Mouse (Mus musculus): ENCODE data around the gene Efs. TPM values are rescaled to one million over a fixed set of nuclear protein-coding genes. Genes with fewer than 3 reads are reported as not detected.

The Efs gene
- polyA plus RNA-seq (2015; fragmentation: Illumina TruSeq; extraction: RNeasy Lipid Tissue Mini Kit (QIAGEN cat#74804); ENCODE audit: insufficient read depth, low read depth, low replicate concordance), result 2.7 TPM

DNA sequence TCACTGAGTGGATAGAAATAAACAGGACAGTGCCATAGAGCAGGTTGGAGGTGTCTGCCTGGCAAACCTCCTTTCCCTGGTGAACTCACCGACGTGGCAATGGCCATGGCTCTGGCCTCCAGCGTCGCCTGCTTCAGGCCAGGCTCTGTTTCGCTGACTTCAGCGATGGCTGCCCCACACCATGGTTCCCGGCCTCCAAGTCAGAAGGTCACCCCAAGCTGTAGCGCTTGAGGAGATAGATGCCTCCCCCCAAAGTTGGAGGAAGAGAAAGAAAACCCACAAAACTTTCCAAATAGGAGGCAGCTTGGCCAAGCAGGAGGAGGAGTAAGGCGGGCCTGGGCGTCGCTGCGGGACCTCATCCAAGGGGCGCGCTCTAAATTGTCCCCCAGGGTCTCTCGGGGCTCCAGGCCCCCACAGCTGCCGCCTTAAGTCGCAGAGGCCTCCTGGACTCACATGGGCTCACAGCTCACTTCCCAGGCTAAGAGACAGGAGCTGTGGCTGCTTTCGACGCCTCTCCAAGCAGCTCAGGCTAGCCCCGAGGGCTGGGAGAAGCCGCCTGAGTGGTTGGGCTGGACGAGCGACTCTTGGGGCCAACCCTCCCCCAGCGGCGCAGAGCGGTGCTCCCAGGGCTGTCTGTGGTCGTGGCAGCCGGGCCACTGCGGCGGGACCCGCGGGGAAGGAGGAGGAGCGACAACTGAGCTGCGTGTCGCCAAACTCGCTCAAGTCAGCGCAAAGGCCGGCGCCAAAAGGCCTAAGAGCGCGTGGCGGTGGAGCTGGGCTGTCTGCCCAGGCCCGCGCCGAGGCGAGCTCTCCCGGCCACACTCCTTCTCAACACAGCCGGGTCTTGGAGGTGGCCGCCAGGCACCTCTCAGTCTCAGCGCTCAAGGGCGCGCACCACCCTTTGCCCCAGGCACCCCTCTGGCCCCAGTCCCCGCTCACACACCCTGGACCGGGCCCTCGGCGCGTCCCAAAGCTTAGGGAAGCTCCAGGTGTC, at the start of gene Efs:
Efs (minus strand) TSS at position 778 of the 994 bp plus-strand sequence.

DNA sequence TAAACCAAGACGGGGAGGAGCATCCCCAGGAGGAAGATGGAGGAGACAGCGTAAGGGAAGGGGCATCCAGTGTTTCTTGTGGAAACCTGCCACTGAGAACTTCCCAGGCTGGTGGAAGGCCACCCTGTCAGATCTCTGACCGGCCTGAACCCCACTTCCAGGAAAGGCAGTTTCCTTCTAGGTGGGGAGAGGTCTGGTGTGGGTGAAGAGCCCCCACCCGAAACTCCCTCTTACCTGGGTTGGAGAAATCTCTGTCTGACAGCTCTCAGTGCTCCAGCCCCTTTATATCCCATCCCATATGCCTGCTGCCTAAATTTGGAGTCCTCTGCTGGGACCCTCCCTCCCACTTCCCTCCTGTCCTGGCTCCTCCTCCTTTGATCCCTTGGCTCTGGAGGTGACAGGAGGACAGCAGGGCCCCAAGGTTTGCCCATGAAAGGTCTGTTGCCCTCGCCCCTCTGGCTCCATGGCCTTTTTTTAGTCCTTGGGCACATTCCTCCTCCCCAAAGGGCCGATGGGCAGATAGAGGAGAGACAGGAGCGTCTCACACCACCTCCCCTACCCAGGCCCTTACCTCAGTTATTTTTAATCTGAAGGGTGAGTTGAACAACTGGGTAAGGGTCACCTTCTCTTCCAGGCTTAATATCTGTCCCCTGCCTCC, 40.5 kb upstream of the Efs start, which contains the start of gene Myh6:
Myh6 (minus strand) TSS at position 608 of the 658 bp plus-strand sequence.

DNA sequence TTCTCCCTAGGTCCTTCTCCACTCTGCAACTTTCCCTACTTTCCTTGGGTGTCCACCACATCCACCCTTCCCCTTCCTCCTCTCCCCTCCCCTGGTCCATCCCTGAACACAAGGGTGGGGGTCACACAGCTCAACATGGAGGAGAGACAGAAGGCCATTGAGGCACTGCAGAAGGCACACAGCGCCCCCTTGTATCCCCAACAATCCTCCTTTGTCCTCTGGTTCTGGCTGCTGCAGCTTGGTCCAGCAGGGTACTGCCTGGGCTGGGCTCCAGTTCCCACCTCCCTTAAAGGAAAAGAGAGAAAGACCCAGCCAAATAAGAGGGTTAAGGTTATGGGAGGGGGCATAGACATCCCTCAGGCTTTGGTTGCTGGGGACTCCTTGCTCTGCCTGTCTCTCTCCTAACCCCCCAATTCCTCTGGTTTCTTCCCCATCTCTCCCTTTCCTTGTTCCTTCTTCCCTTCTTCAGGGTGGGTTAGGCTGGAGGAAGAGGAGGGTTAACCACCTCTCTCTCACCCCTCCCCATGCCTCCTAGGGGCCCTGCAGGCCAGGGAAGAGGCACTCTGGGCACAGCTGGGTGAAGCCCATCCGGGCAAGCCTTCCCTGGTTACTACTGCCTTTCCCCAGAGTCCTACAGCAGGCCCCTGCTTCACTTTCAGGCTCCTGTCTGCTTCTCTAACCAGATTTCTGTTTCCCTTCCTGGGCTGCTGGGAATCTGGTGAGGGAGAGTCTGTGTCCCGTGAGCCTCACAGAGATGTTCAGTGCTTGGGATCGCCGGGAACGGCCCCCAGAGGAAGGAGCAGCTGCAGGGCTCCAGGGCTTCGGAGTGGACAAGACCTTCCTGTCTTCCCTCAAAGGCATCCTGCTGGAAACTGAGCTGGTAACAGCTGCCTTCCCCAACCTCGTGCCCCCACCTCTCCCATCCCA, 10.2 kb upstream of the Efs start, which contains the start of gene Cmtm5:
Cmtm5 (plus strand) TSS at position 358 of the 927 bp plus-strand sequence.

DNA sequence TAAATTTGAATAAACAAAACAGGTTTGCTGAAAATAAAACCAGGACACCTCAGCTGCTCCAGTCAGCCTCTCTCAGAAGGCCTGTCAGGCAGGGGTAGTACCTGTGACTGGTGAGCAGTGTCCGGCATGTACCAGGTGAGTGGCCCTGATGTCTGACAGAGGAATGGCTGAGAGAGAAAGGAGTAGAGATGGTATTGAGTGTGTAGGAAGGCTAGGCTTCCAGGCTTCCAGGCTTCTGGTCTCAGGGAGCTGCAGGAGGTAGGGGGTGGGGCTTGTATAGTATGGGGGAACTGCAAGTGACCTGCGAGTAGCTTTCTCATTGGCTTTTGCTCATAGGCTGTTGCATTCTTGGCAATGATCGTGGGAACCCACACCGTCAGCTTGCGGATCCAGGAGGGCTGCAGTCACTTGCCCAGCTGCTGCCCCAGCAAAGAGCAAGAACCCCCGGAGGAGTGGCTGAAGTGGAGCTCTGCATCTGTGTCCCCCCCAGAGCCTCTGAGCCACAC, 6.8 kb upstream of the Efs start, which contains the start of gene Il25:
Il25 (plus strand) TSS at position 51 of the 506 bp plus-strand sequence.

DNA sequence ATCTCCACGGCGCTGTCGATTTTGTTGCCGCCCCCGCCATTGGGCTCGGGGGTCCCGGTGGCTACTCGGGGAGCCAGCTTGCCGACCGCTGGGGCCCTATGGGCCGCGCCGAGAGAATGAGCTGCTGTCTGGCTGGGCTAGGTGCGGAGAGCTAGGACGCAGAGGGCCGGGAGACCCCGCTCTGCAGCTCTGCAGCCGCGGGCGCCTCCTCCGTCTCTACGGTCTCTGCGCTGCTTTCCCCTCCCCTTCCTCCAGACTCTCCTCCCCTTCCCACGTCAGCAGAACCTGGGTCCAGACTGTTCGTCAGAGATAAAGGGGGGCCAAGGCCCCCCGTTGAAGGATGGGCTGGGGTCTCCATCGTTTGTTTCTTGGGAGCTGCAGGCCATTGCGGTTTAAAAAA, 13.0 kb downstream of the Efs start, which contains the start of gene Slc22a17:
Slc22a17 (minus strand) TSS at position 247 of the 400 bp plus-strand sequence.

DNA sequence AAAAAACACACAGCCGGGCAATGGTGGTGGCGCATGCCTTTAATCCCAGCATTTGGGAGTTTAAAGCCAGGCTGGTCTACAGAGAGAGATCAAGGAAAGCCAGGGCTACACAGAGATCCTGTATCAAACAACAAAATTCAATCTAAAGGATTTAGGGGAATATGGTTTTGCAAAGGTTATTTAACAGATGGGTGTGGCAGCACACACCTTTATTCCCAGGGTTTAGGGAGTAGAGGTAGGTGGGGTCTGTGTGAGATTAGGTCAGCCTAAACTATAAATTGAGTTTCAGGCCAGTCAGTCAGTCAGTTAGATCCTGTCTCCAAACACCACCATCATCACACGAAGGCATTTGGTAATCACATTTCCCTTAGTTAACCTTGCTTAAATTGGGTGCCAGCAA, 33.7 kb downstream of the Efs start, which contains the start of gene Pabpn1:
Pabpn1 (plus strand) TSS at position 301 of the 400 bp plus-strand sequence.

DNA sequence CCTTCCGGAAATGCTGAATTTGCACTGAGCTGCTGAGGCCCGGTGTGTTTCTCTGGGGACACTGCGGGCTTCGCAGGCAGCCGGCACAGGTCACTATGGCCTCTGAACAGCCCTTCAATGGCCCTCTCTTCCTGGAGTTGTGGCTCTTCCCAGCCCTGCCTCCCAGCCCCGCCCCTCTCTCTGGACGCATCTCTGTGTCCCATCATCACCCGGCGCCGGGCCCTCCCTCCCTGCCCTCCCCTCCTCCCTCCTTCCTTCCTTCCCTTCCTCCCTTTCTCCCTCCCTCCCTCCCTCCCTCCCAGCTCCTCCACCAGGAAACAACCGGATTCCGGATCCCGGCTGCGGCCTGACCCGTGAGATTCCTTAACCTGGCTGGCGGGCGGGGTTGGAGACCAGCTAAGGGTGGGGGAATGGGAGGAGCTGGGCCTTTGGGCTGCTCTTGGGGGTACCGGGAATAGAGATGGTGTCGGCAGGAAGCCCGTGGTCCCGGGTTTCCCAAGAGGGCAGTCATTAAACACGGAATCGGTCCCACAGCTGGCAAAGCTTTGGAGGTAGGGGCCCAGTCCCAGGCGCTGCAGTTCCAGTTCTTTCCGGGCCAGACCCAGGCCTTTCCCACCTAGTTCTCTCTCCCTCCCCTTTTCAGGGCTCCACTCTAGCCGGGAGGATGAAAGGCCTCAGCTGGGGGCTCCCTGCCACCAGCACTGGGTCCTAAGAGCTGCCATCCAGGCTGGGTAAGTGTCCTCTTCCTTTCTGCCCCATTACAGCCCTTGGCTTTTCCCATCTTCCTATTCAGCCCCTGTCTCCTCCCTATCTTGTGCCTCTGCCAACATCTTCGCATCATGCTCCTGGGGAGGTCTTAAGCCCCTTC, 42.5 kb downstream of the Efs start, which contains the start of the genes Bcl2l2 and Gm20521:
Bcl2l2 (plus strand) TSS at position 224 of the 868 bp plus-strand sequence.
Gm20521 (plus strand) TSS at position 288 of the 868 bp plus-strand sequence.

DNA sequence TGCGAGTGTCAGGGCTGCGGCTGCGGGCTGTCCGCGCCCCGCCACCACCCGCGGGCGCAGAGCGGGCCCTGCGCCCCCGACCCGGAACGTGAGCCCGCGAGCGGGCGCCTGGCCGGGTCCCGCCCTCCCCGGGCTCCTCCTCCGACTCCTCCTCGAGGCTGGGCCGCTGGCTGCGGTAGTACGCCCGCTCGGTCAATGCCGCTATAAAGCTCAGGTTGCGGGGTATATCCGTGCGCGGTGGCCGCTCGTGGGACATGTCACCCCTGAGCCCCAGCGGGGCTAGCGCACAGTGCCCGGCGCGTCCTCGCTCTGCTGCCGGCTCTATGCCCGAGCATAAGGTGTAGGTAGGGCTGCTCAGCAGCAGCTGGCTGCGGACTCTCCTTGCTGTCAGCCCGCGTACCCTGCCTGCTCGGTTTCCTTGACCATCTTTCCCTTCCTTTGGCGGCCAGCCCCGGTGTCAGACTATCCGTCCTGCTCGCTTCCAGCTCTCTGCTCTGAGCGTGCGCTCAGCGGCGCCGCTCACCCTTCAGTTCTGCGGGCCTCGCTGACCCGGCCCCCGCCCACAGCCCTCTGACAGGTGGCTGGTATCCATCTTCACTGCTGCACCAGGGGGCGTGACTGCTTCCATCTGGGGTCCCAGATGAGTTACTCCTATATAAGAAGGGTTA, 48.7 kb downstream of the Efs start, which contains the start of gene Ppp1r3e:
Ppp1r3e (minus strand) TSS at position 503 of the 668 bp plus-strand sequence.

DNA sequence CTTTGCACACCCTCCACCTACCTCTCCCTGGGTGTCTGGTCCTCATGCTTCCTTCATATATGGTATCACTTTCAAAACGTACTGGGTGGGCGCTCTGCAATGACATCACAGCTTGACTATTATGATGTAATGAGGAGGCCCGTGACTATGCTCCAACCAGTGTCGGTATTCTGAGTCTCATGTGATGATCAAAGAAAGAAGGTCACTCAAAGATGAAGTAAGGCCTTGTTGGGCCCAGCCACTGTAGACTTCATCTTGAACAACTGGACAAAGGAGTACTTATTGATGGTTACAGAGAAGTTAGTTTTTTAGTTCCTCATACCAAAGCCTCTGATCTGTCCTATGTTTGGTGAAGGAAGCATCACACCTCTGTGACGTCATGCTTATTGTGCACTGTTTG, 55.1 kb downstream of the Efs start, which contains the start of gene Homez:
Homez (minus strand) TSS at position 101 of the 400 bp plus-strand sequence.

Other genes starting within 250 kb of the Efs start
- gene 1700123O20Rik, start 239.9 kb downstream of the Efs start, polyA plus RNA-seq (2015; fragmentation: Illumina TruSeq; extraction: RNeasy Lipid Tissue Mini Kit (QIAGEN cat#74804); ENCODE audit: insufficient read depth, low read depth, low replicate concordance), result 8.7 TPM
- gene Acin1, start 239.2 kb downstream of the Efs start, polyA plus RNA-seq (2015; fragmentation: Illumina TruSeq; extraction: RNeasy Lipid Tissue Mini Kit (QIAGEN cat#74804); ENCODE audit: insufficient read depth, low read depth, low replicate concordance), result 44.3 TPM
- gene Gm29776, start 227.3 kb downstream of the Efs start, polyA plus RNA-seq (2015; fragmentation: Illumina TruSeq; extraction: RNeasy Lipid Tissue Mini Kit (QIAGEN cat#74804); ENCODE audit: insufficient read depth, low read depth, low replicate concordance), result not detected
- gene Cebpe, start 214.0 kb downstream of the Efs start, polyA plus RNA-seq (2015; fragmentation: Illumina TruSeq; extraction: RNeasy Lipid Tissue Mini Kit (QIAGEN cat#74804); ENCODE audit: insufficient read depth, low read depth, low replicate concordance), result not detected
- 30.4 TPM for gene Slc7a8, start 144.2 kb downstream of the Efs start, polyA plus RNA-seq (2015; fragmentation: Illumina TruSeq; extraction: RNeasy Lipid Tissue Mini Kit (QIAGEN cat#74804); ENCODE audit: insufficient read depth, low read depth, low replicate concordance)
- not detected for gene Rnf212b, start 112.0 kb downstream of the Efs start, polyA plus RNA-seq (2015; fragmentation: Illumina TruSeq; extraction: RNeasy Lipid Tissue Mini Kit (QIAGEN cat#74804); ENCODE audit: insufficient read depth, low read depth, low replicate concordance)
- gene Homez, start 55.2 kb downstream of the Efs start, polyA plus RNA-seq (2015; fragmentation: Illumina TruSeq; extraction: RNeasy Lipid Tissue Mini Kit (QIAGEN cat#74804); ENCODE audit: insufficient read depth, low read depth, low replicate concordance), result 2.0 TPM
- gene Ppp1r3e, start 48.6 kb downstream of the Efs start, polyA plus RNA-seq (2015; fragmentation: Illumina TruSeq; extraction: RNeasy Lipid Tissue Mini Kit (QIAGEN cat#74804); ENCODE audit: insufficient read depth, low read depth, low replicate concordance), result 5.1 TPM
- 10.9 TPM for gene Bcl2l2, start 42.7 kb downstream of the Efs start, polyA plus RNA-seq (2015; fragmentation: Illumina TruSeq; extraction: RNeasy Lipid Tissue Mini Kit (QIAGEN cat#74804); ENCODE audit: insufficient read depth, low read depth, low replicate concordance)
- gene Gm20521, start 42.7 kb downstream of the Efs start, polyA plus RNA-seq (2015; fragmentation: Illumina TruSeq; extraction: RNeasy Lipid Tissue Mini Kit (QIAGEN cat#74804); ENCODE audit: insufficient read depth, low read depth, low replicate concordance), result not detected
- 68.9 TPM for gene Pabpn1, start 33.6 kb downstream of the Efs start, polyA plus RNA-seq (2015; fragmentation: Illumina TruSeq; extraction: RNeasy Lipid Tissue Mini Kit (QIAGEN cat#74804); ENCODE audit: insufficient read depth, low read depth, low replicate concordance)
- 21.4 TPM for gene Slc22a17, start 13.0 kb downstream of the Efs start, polyA plus RNA-seq (2015; fragmentation: Illumina TruSeq; extraction: RNeasy Lipid Tissue Mini Kit (QIAGEN cat#74804); ENCODE audit: insufficient read depth, low read depth, low replicate concordance)
- not detected for gene Il25, start 6.6 kb upstream of the Efs start, polyA plus RNA-seq (2015; fragmentation: Illumina TruSeq; extraction: RNeasy Lipid Tissue Mini Kit (QIAGEN cat#74804); ENCODE audit: insufficient read depth, low read depth, low replicate concordance)
- gene Cmtm5, start 10.1 kb upstream of the Efs start, polyA plus RNA-seq (2015; fragmentation: Illumina TruSeq; extraction: RNeasy Lipid Tissue Mini Kit (QIAGEN cat#74804); ENCODE audit: insufficient read depth, low read depth, low replicate concordance), result 1.1 TPM
- 1.1 TPM for gene Myh6, start 40.8 kb upstream of the Efs start, polyA plus RNA-seq (2015; fragmentation: Illumina TruSeq; extraction: RNeasy Lipid Tissue Mini Kit (QIAGEN cat#74804); ENCODE audit: insufficient read depth, low read depth, low replicate concordance)
- gene Gm17428, start 50.8 kb upstream of the Efs start, polyA plus RNA-seq (2015; fragmentation: Illumina TruSeq; extraction: RNeasy Lipid Tissue Mini Kit (QIAGEN cat#74804); ENCODE audit: insufficient read depth, low read depth, low replicate concordance), result not detected
- gene Myh7, start 68.5 kb upstream of the Efs start, polyA plus RNA-seq (2015; fragmentation: Illumina TruSeq; extraction: RNeasy Lipid Tissue Mini Kit (QIAGEN cat#74804); ENCODE audit: insufficient read depth, low read depth, low replicate concordance), result not detected
- 11.8 TPM for gene Ngdn, start 89.3 kb upstream of the Efs start, polyA plus RNA-seq (2015; fragmentation: Illumina TruSeq; extraction: RNeasy Lipid Tissue Mini Kit (QIAGEN cat#74804); ENCODE audit: insufficient read depth, low read depth, low replicate concordance)
- gene Zfhx2, start 166.2 kb upstream of the Efs start, polyA plus RNA-seq (2015; fragmentation: Illumina TruSeq; extraction: RNeasy Lipid Tissue Mini Kit (QIAGEN cat#74804); ENCODE audit: insufficient read depth, low read depth, low replicate concordance), result 2.1 TPM
- gene Thtpa, start 168.7 kb upstream of the Efs start, polyA plus RNA-seq (2015; fragmentation: Illumina TruSeq; extraction: RNeasy Lipid Tissue Mini Kit (QIAGEN cat#74804); ENCODE audit: insufficient read depth, low read depth, low replicate concordance), result 4.2 TPM
- gene Ap1g2, start 180.5 kb upstream of the Efs start, polyA plus RNA-seq (2015; fragmentation: Illumina TruSeq; extraction: RNeasy Lipid Tissue Mini Kit (QIAGEN cat#74804); ENCODE audit: insufficient read depth, low read depth, low replicate concordance), result 24.3 TPM
- gene Jph4, start 190.8 kb upstream of the Efs start, polyA plus RNA-seq (2015; fragmentation: Illumina TruSeq; extraction: RNeasy Lipid Tissue Mini Kit (QIAGEN cat#74804); ENCODE audit: insufficient read depth, low read depth, low replicate concordance), result 0.72 TPM